Mouse (Mus musculus): ENCODE measurements around the gene Krtap15. TPM values are rescaled to one million over a fixed set of nuclear protein-coding genes. Genes with fewer than 3 reads are reported as not detected.
A peak's percentile ranks its signal among the peaks of the same experiment; 100 is the strongest.

Gene Krtap15
- total RNA-seq (2021) = not detected
- long read RNA-seq, experiment 1, transcript Krtap15-202 (1 exons, 851 nt) = major isoform, 14 of 14 reads
- long read RNA-seq, experiment 1, partial matches to known transcripts = 0 of 14 reads
- long read RNA-seq, experiment 1, other reads (novel, unspliced or antisense) = 0 of 14 reads
- long read RNA-seq, experiment 2 = 0 reads

DNA sequence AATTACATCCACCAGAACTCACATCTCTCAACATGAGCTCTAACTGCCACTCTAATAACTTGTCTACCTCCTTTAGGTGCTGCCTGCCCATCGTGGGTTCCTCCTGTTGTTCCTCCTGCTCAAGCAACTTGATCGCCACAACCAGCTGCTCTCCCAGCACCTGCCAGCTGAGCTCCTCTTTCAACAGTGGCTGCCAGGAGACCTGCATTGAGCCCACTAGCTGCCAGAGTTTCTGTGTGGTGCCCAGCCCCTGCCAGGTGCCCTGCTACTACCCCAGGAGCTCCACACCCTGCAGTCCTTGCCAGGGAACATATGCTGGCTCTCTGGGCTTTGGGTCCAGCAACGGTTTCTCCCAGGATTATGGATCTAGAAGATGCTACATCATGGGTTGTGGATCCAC, at the start of gene Krtap15:
Gene Krtap15 (plus strand): TSS at position 150 of the 400 bp plus-strand sequence.
- peak in 1 of 2 experiments; percentile 12 for DNase-seq (ENCODE audit: low spot score in 2 of 2)

DNA sequence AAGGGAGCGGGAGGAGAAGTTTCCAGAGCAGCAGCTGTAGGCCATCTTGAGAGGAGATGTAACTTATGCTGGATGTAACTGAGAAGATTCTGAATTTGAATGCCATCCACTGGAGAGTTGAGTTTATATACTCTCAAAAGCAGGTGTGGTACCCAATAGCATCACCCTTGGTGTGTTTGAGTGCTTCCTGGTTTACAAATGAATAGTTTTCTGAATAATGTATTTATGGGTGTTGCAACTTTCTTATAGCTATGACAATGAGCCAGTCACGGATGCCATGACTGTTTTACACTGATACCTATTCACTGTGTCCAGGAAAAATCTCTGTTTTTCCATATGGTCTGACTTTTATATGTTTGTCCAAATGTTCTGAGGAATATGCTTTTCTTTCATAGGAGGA, 45.9 kb upstream of the Krtap15 start, which contains the start of gene 2310057N15Rik:
Gene 2310057N15Rik (minus strand): TSS at position 101 of the 400 bp plus-strand sequence.
- no peak for DNase-seq (ENCODE audit: low spot score in 2 of 2)

DNA sequence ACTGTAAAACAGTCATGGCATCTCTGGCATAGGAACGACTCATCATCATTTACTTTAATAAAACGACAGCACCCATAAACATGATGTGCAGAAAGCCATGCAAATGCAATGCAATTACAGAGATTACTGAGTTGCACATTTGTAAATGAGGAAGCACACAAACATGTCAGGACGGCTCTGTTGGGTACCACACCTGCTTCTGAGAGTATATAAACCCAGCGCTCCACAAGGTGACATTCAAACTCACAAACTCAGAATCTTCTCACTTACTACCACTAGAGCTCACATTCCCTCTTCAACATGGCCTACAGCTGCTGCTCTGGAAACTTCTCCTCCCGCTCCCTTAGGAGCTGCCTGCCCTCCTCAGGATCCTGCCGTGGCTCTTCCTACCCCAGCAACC, 42.4 kb upstream of the Krtap15 start, which contains the start of gene Gm5965:
Gene Gm5965 (plus strand): TSS at position 301 of the 400 bp plus-strand sequence.
- no peak for DNase-seq (ENCODE audit: low spot score in 2 of 2)

DNA sequence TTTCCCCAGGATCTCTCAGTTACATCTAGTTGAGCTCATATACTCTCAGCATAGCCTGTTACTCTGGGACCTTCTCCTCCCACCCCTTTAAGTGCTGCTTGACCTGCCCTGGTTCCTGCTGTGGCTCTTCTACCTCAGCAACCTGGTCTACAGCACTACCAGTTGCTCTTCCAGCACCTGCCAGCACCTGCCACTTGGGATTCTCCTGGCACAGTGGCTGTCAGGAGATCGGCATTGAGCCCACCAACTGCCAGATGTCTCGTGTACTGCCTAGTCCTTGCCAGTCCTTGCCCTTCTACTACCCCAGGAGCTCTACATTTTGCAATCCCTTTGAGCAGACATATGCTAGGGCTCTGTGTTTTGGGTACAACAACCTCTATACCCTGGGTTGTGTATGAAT, 33.2 kb upstream of the Krtap15 start:
- no peak for DNase-seq (ENCODE audit: low spot score in 2 of 2)

DNA sequence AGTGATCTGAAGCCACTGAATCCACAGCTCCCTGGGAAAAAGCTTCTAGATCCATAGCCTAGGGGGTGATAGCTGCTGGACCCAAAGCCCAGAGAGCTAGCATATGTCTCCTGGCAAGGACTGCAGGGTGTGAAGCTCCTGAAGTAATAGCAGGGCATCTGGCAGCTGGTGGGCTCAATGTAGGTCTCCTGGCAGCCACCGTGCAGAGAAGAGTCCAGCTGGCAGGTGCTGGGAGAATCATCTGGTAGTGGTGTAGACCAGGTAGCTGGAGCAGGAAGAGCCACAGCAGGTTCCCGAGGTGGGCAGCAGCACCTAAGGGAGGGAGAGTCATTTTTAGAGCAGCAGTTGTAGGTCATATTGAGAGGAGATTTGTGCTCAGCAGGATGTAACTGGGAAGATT, 8.2 kb upstream of the Krtap15 start, which contains the start of gene Gm20741:
Gene Gm20741 (minus strand): TSS at position 394 of the 400 bp plus-strand sequence.
- DNase-seq (ENCODE audit: low spot score in 2 of 2) = no peak

DNA sequence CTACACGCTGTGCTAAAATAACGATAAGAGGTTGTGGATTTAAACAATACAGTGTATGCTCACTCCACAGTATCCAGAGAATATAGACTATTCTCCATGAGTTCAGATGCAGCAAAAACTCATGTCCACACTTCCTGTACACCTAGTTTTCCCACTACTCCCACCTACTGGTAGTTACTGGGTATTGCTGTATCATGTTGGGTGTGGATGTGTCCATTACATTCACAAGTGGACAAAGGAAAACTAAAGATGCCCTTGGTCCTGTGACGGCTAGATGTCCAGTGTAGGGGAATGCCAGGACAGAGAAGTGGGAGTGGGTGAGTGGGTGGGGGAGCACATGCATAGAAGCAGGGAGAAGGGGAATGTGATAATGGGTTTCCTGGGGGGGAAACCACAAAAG, 3.7 kb downstream of the Krtap15 start:
- no peak for DNase-seq (ENCODE audit: low spot score in 2 of 2)

DNA sequence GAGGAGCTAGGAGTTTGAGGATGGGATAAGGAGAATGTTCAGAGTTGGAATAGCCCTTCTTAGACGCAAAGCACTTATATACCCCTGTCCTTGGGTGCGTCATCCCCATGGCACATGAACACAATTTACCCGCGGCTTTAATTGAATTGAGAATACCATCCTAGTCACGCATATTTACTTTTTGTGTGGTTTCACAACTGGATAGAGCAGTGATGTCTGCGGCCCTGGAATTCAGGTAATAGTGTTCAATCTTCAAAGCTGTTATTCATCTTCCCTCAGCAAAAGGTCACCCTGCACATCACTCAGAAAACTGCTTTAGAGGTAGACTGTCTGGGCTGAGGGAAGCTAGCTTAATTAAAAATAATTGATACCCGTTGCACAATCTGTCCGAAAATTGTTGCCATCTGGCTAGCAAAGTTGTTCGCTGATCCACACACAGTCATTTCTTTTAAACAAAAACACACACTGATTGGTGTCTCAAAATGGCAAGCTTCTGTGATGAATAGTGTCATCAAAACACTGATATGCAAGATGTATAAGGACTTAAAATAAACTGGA, 6.2 kb downstream of the Krtap15 start, which contains the start of gene Krtap14:
Gene Krtap14 (minus strand): TSS at position 51 of the 558 bp plus-strand sequence.
- DNase-seq (ENCODE audit: low spot score in 2 of 2) = no peak

DNA sequence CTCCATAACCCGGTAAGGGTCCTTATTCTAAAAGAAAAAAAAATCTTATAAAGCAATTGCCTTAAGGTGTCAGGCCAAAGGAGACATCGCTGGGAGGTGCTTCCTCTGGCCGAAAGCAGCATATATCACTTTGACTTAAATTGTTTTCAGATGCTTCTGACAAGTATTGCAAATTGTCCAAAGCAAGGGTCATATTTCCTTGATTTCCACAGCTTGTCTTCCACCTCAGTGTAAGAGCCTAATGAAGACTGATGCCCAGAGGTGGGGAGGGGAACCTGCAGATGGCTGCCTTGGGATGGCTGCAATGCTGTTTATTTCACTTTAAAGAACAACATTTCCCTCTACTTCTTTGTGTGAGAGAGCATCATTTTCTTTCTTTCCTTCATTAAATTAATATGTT, 7.0 kb downstream of the Krtap15 start:
- no peak for DNase-seq (ENCODE audit: low spot score in 2 of 2)

DNA sequence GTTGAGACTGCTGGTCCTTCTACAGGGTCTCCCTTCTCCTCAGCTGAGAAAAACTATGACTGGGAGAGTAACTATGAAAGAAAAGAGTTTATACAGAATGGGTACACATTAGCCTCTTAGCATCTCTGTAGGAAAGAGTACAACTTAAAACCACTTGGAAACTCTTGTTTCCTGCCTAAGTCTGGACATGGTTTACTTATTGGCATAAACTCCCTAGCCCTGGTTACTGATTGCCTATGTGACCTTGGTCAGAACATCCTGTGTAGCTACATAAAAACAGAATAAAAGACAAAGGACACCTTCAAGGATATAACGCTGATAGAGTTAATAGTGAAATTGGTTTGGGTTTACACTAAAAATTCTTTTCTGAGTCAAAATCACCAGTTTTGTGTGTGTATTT, 27.3 kb downstream of the Krtap15 start:
- DNase-seq (ENCODE audit: low spot score in 2 of 2) = no peak

DNA sequence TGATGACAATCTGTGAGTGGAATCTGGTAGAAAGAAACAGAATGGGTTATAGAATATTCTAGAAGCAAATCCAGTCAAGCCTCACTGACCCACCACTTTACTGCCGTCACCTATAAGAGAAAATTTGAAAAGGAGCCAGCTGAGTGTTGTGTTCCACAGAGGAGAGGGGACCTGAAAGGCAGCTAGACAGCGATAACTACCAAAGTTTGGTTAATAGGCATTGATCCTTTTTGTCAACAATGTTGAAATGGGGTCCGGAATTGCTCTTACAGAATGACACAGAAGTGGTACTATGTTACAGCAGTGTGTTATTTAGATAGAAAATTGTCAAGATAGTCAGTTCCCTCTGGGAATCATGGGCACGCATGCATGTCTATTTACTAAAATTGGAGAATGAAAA, 28.5 kb downstream of the Krtap15 start:
- no peak for DNase-seq (ENCODE audit: low spot score in 2 of 2)

DNA sequence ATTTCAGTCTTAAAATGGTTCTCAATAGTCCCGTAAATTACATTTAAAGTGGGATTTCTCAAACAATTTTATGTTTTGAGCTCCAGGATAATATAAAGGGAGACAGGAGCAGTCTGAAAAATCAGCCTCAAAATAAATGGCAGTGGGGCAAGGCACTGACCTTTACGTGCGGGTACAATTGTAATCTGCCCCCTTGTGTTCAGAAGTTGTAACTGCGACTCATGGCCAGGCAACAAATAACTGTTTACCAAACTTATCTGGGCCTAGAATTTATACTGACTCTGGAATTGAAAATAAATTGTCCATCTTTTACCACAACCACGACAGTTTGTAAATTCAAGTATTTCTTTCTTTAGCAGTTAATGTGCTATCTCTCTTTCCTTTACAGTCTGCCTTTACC, 31.4 kb downstream of the Krtap15 start:
- DNase-seq (ENCODE audit: low spot score in 2 of 2) = no peak

DNA sequence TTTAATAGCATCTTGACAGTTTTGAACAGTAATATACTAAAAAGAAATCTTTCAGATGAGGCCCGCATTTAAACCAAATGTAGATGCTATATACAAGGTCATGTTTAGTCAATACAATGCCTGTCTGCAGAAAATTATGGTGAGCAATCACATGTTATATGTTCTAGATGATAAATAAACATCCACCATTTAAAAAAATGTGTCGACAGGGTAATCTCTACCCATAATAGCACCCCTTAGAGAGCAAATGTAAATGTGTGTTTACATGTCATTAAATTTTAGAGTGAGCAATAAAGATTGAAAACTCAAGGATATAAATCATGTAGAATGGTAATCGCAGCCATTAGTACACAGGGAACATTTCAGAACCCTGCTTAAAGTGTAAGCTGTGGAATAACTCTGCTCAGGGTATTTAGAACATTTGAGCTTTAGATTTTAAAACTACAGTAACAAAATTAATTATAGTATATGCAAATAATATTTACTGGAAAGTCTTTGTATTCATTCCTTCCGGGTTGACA, 44.9 kb downstream of the Krtap15 start:
- no peak for DNase-seq (ENCODE audit: low spot score in 2 of 2)

DNA sequence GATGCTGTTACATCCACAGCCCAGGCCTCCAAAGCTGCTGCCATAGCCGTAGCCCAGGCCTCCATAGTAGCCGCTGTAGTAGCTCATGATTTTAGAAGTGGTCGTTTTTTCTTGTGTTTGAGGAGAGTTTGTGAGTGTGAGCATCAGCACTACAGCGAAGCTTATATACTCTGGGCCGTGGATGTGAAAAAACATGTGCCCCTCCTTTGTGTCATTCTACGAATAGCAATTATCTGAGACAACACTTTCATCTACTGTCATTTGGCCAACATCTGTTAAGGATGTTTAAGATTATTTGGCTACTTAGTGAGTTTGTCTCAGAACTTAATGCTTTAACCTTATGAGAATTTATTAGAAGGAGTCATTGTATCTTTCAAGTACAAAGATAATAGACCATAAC, 49.3 kb downstream of the Krtap15 start, which contains the start of gene Krtap19-1:
Gene Krtap19-1 (minus strand): TSS at position 101 of the 400 bp plus-strand sequence.
- DNase-seq (ENCODE audit: low spot score in 2 of 2) = no peak

DNA sequence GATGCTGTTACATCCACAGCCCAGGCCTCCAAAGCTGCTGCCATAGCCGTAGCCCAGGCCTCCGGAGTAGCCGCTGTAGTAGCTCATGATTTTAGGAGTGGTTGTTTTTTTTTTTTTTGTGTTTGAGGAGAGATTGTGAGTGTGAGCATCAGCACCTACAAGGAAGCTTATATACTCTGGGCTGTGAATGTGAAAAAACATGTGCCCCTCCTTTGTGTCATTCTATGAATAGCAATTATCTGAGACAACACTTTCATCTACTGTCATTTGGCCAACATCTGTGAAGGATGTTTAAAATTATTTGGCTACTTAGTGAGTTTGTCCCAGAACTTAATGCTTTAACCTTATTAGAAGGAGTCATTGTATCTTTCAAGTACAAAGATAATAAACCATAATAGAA, 54.2 kb downstream of the Krtap15 start, which contains the start of gene Krtap19-2:
Gene Krtap19-2 (minus strand): TSS at position 101 of the 400 bp plus-strand sequence.
- no peak for DNase-seq (ENCODE audit: low spot score in 2 of 2)

DNA sequence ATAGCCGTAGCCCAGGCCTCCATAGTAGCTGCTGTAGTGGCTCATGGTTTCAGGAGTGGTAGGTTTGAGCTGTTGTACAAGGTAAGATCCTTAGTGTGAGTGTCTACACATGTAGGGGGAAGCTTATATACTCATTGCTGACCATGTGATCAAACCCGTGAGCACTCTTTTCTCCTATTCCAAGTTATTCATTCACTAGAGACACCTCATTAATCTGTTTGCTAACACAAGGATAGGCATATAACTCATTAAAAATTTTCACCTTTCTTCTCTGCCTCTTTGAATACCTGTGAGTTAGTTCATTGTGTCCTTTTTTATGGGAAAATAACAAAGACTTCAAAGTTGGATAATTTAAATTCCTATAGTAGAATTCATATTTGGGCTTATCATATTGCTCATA, 57.9 kb downstream of the Krtap15 start, which contains the start of gene Krtap19-3:
Gene Krtap19-3 (minus strand): TSS at position 101 of the 400 bp plus-strand sequence.
- DNase-seq (ENCODE audit: low spot score in 2 of 2) = no peak

Other genes starting within 250 kb of the Krtap15 start
- gene Krtap24-1, start 207.9 kb upstream of the Krtap15 start, total RNA-seq (2021) = not detected
- gene 2310079G19Rik, start 192.5 kb upstream of the Krtap15 start, total RNA-seq (2021) = not detected
- gene Krtap26-1, start 172.4 kb upstream of the Krtap15 start, total RNA-seq (2021) = not detected
- gene Krtap27-1, start 148.5 kb upstream of the Krtap15 start, total RNA-seq (2021) = not detected
- not detected for gene 2310061N02Rik, start 112.3 kb upstream of the Krtap15 start, total RNA-seq (2021)
- gene Krtap13-1, start 91.4 kb upstream of the Krtap15 start, total RNA-seq (2021) = not detected
- gene Krtap13, start 68.6 kb upstream of the Krtap15 start, total RNA-seq (2021) = not detected
- not detected for gene 2310034C09Rik, start 61.4 kb upstream of the Krtap15 start, total RNA-seq (2021)
- not detected for gene 2310057N15Rik, start 46.0 kb upstream of the Krtap15 start, total RNA-seq (2021)
- not detected for gene Gm5965, start 42.3 kb upstream of the Krtap15 start, total RNA-seq (2021)
- not detected for gene Gm20741, start 8.0 kb upstream of the Krtap15 start, total RNA-seq (2021)
- not detected for gene Krtap14, start 5.9 kb downstream of the Krtap15 start, total RNA-seq (2021)
- gene Krtap19-1, start 49.2 kb downstream of the Krtap15 start, total RNA-seq (2021) = not detected
- not detected for gene Krtap19-2, start 54.1 kb downstream of the Krtap15 start, total RNA-seq (2021)
- not detected for gene Krtap19-3, start 57.8 kb downstream of the Krtap15 start, total RNA-seq (2021)
- gene Krtap19-4, start 64.9 kb downstream of the Krtap15 start, total RNA-seq (2021) = not detected
- gene Krtap19-5, start 76.2 kb downstream of the Krtap15 start, total RNA-seq (2021) = not detected
- gene Krtap19-9b, start 112.0 kb downstream of the Krtap15 start, total RNA-seq (2021) = not detected
- gene Krtap16-3, start 142.7 kb downstream of the Krtap15 start, total RNA-seq (2021) = not detected
- not detected for gene Krtap22-2, start 190.5 kb downstream of the Krtap15 start, total RNA-seq (2021)
- gene Gm10229, start 195.1 kb downstream of the Krtap15 start, total RNA-seq (2021) = not detected
- not detected for gene Krtap6-1, start 211.5 kb downstream of the Krtap15 start, total RNA-seq (2021)
- gene Gm10228, start 221.3 kb downstream of the Krtap15 start, total RNA-seq (2021) = not detected
- gene Krtap6-5, start 227.7 kb downstream of the Krtap15 start, total RNA-seq (2021) = not detected
- not detected for gene 1110025L11Rik, start 243.8 kb downstream of the Krtap15 start, total RNA-seq (2021)

Measured in gastrocnemius, postnatal 4 days (tissue).